Mouse (Mus musculus): Measurements from ENCODE around the gene Unc45b. TPM values are rescaled to one million over a fixed set of nuclear protein-coding genes. Genes with fewer than 3 reads are reported as not detected.

Unc45b gene
- polyA plus RNA-seq (2012; rRNA removed): 8.5 and 12.4 TPM in 2 replicates

GRCm38 (mm10) chr11:82910250-82910649 lies at the start of gene Unc45b:
TSS of gene Unc45b (plus strand) at chr11:82910550.

DNA sequence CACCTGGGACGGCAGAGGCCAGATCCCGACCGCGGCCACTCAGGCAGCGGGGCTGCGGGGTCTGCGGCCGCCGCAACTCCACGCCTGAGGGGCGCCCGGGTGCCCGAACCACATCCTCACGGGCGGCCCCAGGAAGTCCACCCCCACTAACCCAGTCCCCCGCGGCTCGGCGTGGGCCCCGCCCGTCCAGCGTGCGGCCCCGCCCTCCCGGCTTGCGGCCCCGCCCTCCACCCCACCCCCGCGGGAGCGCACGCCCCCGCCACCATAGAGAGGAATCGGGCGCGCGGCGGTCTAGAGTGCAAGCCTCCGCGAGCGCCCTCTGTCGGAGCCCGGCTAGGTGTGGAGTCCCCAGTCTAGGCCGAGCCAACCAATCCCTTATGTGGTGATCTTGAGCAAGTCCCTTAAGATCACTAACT lies 39.3 kb upstream of the Unc45b start, which contains the start of gene Rffl:
Rffl (minus strand) TSS at position 180 of the 416 bp plus-strand sequence.

DNA sequence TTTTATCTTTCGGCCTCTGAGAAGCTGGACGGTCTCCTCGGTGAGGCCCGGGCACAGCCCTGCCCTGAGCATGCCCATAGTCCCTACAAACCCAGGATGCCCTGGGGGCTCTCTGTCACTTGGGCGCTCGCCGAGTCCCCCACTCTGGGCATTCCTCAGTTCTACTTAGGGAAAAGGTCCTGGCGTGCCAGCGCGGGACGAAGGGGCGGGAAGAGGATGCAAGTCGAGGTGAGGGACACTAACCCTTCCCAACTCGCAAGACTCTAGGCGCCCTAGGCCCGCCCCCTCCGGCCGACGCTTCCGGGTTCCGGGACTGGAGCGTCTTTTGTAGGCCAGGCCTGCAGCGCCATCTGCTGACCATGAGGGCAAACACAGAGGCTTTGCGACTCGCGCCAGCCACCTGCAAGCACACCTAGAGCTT lies 20.0 kb upstream of the Unc45b start, which contains the start of gene Rad51d:
Rad51d (minus strand) TSS at position 273 of the 421 bp plus-strand sequence.

DNA sequence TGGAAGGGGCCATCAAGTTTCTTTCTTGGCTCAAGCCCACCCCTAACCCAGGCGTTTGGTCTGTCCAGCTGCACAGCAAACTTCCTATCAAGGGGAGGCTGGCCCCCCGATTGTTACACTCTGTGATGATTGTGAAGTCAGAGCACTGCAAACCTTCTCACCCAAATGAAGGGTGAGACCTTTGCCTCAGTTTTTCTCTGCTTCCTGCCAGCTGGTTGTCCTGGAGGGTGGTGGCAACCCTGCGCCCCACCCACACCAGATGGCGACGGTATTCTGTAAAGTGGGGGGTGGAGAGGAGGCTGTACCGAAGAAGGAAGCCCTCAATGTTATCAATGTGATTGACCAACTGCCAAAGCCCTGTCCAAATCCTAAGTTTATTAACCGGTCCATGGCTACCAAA lies 18.4 kb upstream of the Unc45b start, which contains the start of gene Fndc8:
Fndc8 (plus strand) TSS at position 189 of the 400 bp plus-strand sequence.

DNA sequence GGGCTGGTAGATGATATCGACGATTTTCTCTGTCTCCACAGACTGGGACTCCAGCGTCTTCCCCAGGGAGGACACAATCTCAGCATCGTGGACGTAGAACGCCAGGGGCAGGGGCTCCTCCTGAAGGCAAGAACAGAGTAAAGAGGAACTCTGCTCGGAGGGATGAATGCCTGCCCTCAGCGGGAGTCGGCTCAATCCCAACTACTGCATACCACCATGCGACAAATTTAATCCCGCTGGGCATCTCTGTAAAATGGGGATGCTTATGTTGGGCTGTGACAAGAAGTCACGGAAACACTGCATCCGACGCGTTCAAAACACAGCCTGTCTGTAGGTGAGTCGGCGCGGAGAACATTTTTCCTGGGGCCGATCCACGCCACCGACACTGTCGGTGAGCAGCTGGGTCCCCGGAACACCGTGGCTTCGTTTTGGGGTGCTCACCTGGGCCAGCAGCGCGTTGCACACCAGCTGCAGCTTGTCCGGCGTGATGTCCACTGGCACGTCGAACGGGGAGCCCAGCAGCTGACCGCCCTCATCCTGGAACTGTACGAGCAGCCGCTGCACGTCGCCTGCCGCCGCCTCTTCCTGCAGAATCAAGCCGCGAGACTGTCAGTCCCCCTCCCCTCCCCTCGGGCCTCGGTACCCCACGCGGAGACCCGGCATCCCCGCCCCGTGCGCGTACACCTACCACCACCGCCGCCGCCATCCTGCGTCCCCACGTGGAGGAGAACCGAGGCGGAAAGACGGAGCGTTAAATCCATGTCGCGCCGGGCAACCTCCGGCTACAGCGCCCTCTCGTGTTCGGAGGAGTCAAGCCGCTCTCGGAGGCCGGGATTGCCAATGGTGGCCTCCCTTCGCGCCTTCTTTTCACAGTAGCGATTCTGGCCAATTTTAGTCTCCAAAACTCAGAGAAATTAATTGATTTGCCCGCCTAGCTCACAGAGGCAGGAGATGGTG lies 2.4 kb upstream of the Unc45b start, which contains the start of gene Nle1:
Nle1 (minus strand) TSS at position 761 of the 957 bp plus-strand sequence.

GRCm38 (mm10) chr11:82950736-82951481 lies 40.6 kb downstream of the Unc45b start, which contains the start of gene Slfn5:
TSS of gene Slfn5 (plus strand) at chr11:82951349.

DNA sequence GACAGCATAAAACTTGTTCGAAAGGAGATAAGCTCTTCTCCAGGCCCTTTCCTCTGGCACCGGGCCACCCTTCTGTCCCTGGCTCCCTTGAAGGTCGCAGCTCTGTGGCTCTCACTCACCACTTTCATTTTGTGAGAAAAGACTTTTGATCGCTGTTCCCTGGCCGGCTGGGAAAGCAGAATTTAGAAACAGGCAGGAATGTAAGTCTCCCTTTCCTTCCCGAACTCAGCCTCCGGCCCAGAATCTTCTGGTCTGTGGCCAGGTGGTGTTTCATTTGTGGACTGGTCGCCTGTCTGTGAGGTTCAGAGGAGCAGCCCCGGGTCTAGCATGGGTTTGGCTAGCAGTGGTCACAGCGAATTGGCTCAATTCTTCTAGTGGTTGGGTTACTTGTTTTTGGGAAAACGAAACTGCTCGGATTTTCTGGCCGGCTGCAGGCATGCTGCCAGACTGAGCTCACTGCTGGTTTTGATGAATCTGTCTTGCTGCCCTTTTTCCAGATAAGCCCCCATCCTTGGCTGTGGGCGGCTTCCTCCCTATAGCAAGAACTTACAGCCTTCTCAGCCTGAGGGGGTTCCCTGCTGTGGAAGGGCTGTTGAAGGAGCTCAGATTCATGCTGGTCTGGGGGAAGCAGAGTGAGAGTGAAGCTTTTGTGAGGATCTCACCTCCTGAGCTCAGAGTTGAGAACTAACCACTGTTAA lies 81.3 kb downstream of the Unc45b start, which contains the start of gene Slfn9:
Slfn9 (minus strand) TSS at position 362 of the 698 bp plus-strand sequence.

Other genes starting within 250 kb of the Unc45b start
- gene Cct6b, start 146.2 kb upstream of the Unc45b start, polyA plus RNA-seq (2012; rRNA removed): 0.08 and 0.12 TPM in 2 replicates
- 5.3 and 7.2 TPM in 2 replicates for gene Zfp830, start 146.2 kb upstream of the Unc45b start, polyA plus RNA-seq (2012; rRNA removed)
- 23.8 and 27.0 TPM in 2 replicates for gene Lig3, start 129.4 kb upstream of the Unc45b start, polyA plus RNA-seq (2012; rRNA removed)
- gene Rffl, start 39.3 kb upstream of the Unc45b start, polyA plus RNA-seq (2012; rRNA removed): 11.7 and 12.7 TPM in 2 replicates
- 18.5 and 26.8 TPM in 2 replicates for gene Rad51d, start 19.9 kb upstream of the Unc45b start, polyA plus RNA-seq (2012; rRNA removed)
- 0.09 and 0.30 TPM in 2 replicates for gene Fndc8, start 18.4 kb upstream of the Unc45b start, polyA plus RNA-seq (2012; rRNA removed)
- 91.1 and 92.9 TPM in 2 replicates for gene Nle1, start 2.1 kb upstream of the Unc45b start, polyA plus RNA-seq (2012; rRNA removed)
- gene Slfn5, start 40.8 kb downstream of the Unc45b start, polyA plus RNA-seq (2012; rRNA removed): 2.1 and 2.2 TPM in 2 replicates
- 0.76 and 0.91 TPM in 2 replicates for gene Slfn9, start 81.3 kb downstream of the Unc45b start, polyA plus RNA-seq (2012; rRNA removed)
- 0.30 and 0.38 TPM in 2 replicates for gene Slfn8, start 110.3 kb downstream of the Unc45b start, polyA plus RNA-seq (2012; rRNA removed)
- gene Slfn2, start 154.6 kb downstream of the Unc45b start, polyA plus RNA-seq (2012; rRNA removed): 2.4 and 2.8 TPM in 2 replicates
- 0.34 and 0.50 TPM in 2 replicates for gene Slfn1, start 206.3 kb downstream of the Unc45b start, polyA plus RNA-seq (2012; rRNA removed)

Data from ovary, adult 2 months (tissue).